ENCODE assay signal across 19 mouse cellular contexts in the genomic region with DNA sequence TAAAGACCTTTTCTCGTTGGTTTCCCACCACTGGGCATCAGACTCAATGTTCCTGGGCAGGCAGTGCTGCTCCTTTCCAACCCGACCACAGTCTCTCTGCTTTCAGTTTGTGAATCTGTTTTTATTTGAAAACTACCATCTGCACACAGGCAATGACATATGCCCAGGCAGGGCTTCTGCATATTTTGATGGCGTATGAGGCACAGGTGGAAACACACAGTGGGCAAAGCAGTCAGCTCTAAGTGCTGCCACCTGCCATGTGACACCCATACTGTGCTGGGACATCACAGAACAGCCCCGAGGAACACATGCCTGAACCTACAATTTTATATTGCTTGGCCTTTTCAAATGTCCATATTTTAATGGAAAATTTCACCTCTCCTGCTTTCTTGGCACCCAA.
A peak's percentile ranks its signal among the peaks of the same experiment; 100 is the strongest.
DNase-seq lines count a peak whose midpoint lies in the region; ATAC-seq lines count a peak whose summit lies in the region.
"Had no signal": no experiment of that assay in that cellular context is flagged by ENCODE, and none has a peak within 500 bp of the region (broad histone marks: within the 10 kb centered on the region; RNA-seq: fewer than 3 reads in every experiment).

No protein-coding gene starts in this region.

- ATAC-seq in forebrain, embryonic 15.5 days (replicated peaks), result peak; percentile 71
- no peak for ATAC-seq in intestine, embryonic 15.5 days

- 56% methylated on average over 4 of the region's 4 CpGs for WGBS in forebrain, embryonic 15.5 days
- 87% methylated on average over 4 of the region's 4 CpGs for WGBS in forebrain, embryonic 10.5 days
- WGBS in intestine, embryonic 15.5 days, result 76% methylated on average over 4 of the region's 4 CpGs

- no peaks in the 10 kb centered on the region for H3K36me3 ChIP-seq in forebrain, embryonic 15.5 days
- H3K36me3 ChIP-seq in forebrain, embryonic 10.5 days (replicated peaks), result no peaks in the 10 kb centered on the region
- no peaks in the 10 kb centered on the region for H3K36me3 ChIP-seq in intestine, embryonic 15.5 days
- H3K36me3 ChIP-seq: hindbrain, embryonic 12.5 days; stomach, embryonic 15.5 days had no signal

- peaks cover 3% of the 10 kb centered on the region for H3K4me1 ChIP-seq in forebrain, embryonic 15.5 days
- H3K4me1 ChIP-seq in forebrain, embryonic 10.5 days, result no peaks in the 10 kb centered on the region
- H3K4me1 ChIP-seq in intestine, embryonic 15.5 days (replicated peaks), result no peaks in the 10 kb centered on the region
- H3K4me1 ChIP-seq: hindbrain, embryonic 12.5 days; stomach, embryonic 15.5 days had no signal

- H3K9me3 ChIP-seq in forebrain, embryonic 15.5 days, result no peaks in the 10 kb centered on the region
- H3K9me3 ChIP-seq in forebrain, embryonic 10.5 days, result no peaks in the 10 kb centered on the region
- no peaks in the 10 kb centered on the region for H3K9me3 ChIP-seq in intestine, embryonic 15.5 days
- H3K9me3 ChIP-seq: hindbrain, embryonic 12.5 days; stomach, embryonic 15.5 days had no signal

- no peak for DNase-seq in forebrain, embryonic 10.5 days (ENCODE audit: extremely low spot score, low spot score)
- peak; percentile 74 for DNase-seq in cerebellum, adult 11-12 months
- DNase-seq in cerebellum, postnatal 25 days, result peak; percentile 39 to 58
- DNase-seq in layer of hippocampus, postnatal 14 days (ENCODE audit: low spot score in 2 of 2), result peak; percentile 30 to 77
- no peak for DNase-seq in adipocyte (ENCODE audit: low spot score)
- DNase-seq: gastrocnemius, adult 2 months; heart, postnatal 14 days; kidney, postnatal 36 days; lung, adult 2 months; lung, postnatal 36 days; right cerebral cortex, postnatal 25 days; thymus, adult 18-20 months had no signal

- no peak overlapping the region for H3K27ac ChIP-seq in forebrain, embryonic 15.5 days (replicated peaks)
- no peak overlapping the region for H3K27ac ChIP-seq in forebrain, embryonic 10.5 days
- H3K27ac ChIP-seq in intestine, embryonic 15.5 days, result no peak overlapping the region
- H3K27ac ChIP-seq: gastrocnemius, adult 2 months; hindbrain, embryonic 12.5 days; stomach, embryonic 15.5 days had no signal

- H3K4me2 ChIP-seq in forebrain, embryonic 15.5 days (replicated peaks), result no peak overlapping the region
- H3K4me2 ChIP-seq in intestine, embryonic 15.5 days (replicated peaks), result no peak overlapping the region
- H3K4me2 ChIP-seq: heart, embryonic 11.5 days; hindbrain, embryonic 12.5 days; liver, embryonic 11.5 days; stomach, embryonic 15.5 days had no signal

- H3K9ac ChIP-seq in forebrain, embryonic 15.5 days (replicated peaks), result no peak overlapping the region
- no peak overlapping the region for H3K9ac ChIP-seq in intestine, embryonic 15.5 days
- H3K9ac ChIP-seq: hindbrain, embryonic 12.5 days; stomach, embryonic 15.5 days had no signal

- no peaks in the 10 kb centered on the region for H3K27me3 ChIP-seq in forebrain, embryonic 15.5 days
- H3K27me3 ChIP-seq in forebrain, embryonic 10.5 days (ENCODE audit: poor library complexity, severe bottlenecking), result no peaks in the 10 kb centered on the region
- H3K27me3 ChIP-seq in intestine, embryonic 15.5 days (replicated peaks), result no peaks in the 10 kb centered on the region
- H3K27me3 ChIP-seq: CH12.LX; hindbrain, embryonic 12.5 days; stomach, embryonic 15.5 days had no signal

- H3K4me3 ChIP-seq in forebrain, embryonic 15.5 days, result no peak overlapping the region
- H3K4me3 ChIP-seq in forebrain, embryonic 10.5 days, result no peak overlapping the region
- no peak overlapping the region for H3K4me3 ChIP-seq in intestine, embryonic 15.5 days (replicated peaks)
- H3K4me3 ChIP-seq: gastrocnemius, adult 2 months; hindbrain, embryonic 12.5 days; stomach, embryonic 15.5 days had no signal

Comparison
In these comparisons a context has a peak if more than half of its experiments do, and no peak if none do; other contexts are left out.
1. DNase-seq: peak in cerebellum, adult 11-12 months (single experiment), cerebellum, postnatal 25 days (2 of 2) and layer of hippocampus, postnatal 14 days (2 of 2); none in forebrain, embryonic 10.5 days (single experiment) and adipocyte (single experiment).